Mouse (Mus musculus): Measurements from ENCODE around the gene Itgb3. TPM values are rescaled to one million over a fixed set of nuclear protein-coding genes. Genes with fewer than 3 reads are reported as not detected.
A peak's percentile ranks its signal among the peaks of the same experiment; 100 is the strongest.

Gene Itgb3
- polyA plus RNA-seq, 1 experiment, result 181 TPM

- Histone ChIP-seq H3K9me3 (peaks cover 10% of the 10 kb centered on the region), H3K27me3 (replicated peaks) (peaks cover 33% of the 10 kb centered on the region), H3K36me3 (replicated peaks; ENCODE audit: low read length) (peaks cover 3% of the 10 kb centered on the region), H3K4me3 (replicated peaks) (peak overlapping the region; percentile 38), H3K4me1 (peaks cover 35% of the 10 kb centered on the region)
- TF ChIP-seq FLI1 (IDR thresholded peaks at IDR 0.05; ENCODE audit: low read length) (no peak), GATA1 (IDR thresholded peaks at IDR 0.05; ENCODE audit: borderline replicate concordance, low read length) (no peak)
These were observed 35.7 kb upstream of the Itgb3 start for GRCm38 (mm10) chr11:104572091-104572490.

GRCm38 (mm10) chr11:104572566-104572965 is 35.2 kb upstream of the Itgb3 start:
- peaks cover 33% of the 10 kb centered on the region for H3K27me3 ChIP-seq (replicated peaks)
- no peak for TF ChIP-seq FLI1 (IDR thresholded peaks at IDR 0.05; ENCODE audit: low read length)
- no peak for TF ChIP-seq GATA1 (IDR thresholded peaks at IDR 0.05; ENCODE audit: borderline replicate concordance, low read length)
- peaks cover 40% of the 10 kb centered on the region for H3K4me1 ChIP-seq
- peaks cover 10% of the 10 kb centered on the region for H3K9me3 ChIP-seq
- H3K36me3 ChIP-seq (replicated peaks; ENCODE audit: low read length), result peaks cover 3% of the 10 kb centered on the region
- no peak overlapping the region for H3K4me3 ChIP-seq (replicated peaks)

- H3K27me3 ChIP-seq (replicated peaks), result peaks cover 55% of the 10 kb centered on the region
- H3K9me3 ChIP-seq, result no peaks in the 10 kb centered on the region
- TF ChIP-seq FLI1 (IDR thresholded peaks at IDR 0.05; ENCODE audit: low read length), result no peak
- TF ChIP-seq GATA1 (IDR thresholded peaks at IDR 0.05; ENCODE audit: borderline replicate concordance, low read length), result no peak
- no peak overlapping the region for H3K4me3 ChIP-seq (replicated peaks)
- no peaks in the 10 kb centered on the region for H3K36me3 ChIP-seq (replicated peaks; ENCODE audit: low read length)
- peaks cover 69% of the 10 kb centered on the region for H3K4me1 ChIP-seq
These were observed 30.8 kb upstream of the Itgb3 start for GRCm38 (mm10) chr11:104576772-104577612.

DNA sequence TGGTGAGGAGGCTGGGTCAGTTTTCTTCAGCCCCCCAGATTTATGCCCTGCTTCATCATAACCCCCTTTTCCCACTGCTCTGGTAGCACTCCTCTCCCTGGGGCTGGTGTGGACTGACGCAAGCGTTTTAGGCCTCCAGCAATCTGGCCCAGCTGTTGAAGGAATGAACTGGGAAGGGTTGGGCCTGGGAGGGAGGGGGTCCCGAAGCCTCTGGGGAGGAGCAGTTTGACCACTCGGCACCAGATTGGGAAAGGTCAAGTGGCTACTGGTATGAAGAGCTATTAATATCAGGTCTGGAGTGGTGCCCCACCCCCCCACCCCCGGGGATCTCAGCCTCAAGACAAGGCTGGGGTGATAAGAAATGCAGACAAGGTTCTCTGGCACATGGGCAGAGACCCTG is 29.7 kb upstream of the Itgb3 start:
- peaks cover 69% of the 10 kb centered on the region for H3K4me1 ChIP-seq
- TF ChIP-seq FLI1 (IDR thresholded peaks at IDR 0.05; ENCODE audit: low read length), result no peak
- TF ChIP-seq GATA1 (IDR thresholded peaks at IDR 0.05; ENCODE audit: borderline replicate concordance, low read length), result no peak

GRCm38 (mm10) chr11:104579084-104579483 is 28.7 kb upstream of the Itgb3 start:
- H3K9me3 ChIP-seq, result no peaks in the 10 kb centered on the region
- peaks cover 75% of the 10 kb centered on the region for H3K4me1 ChIP-seq
- H3K27me3 ChIP-seq (replicated peaks), result peaks cover 62% of the 10 kb centered on the region
- H3K4me3 ChIP-seq (replicated peaks), result peak overlapping the region; percentile 24
- H3K36me3 ChIP-seq (replicated peaks; ENCODE audit: low read length), result no peaks in the 10 kb centered on the region
- no peak for TF ChIP-seq FLI1 (IDR thresholded peaks at IDR 0.05; ENCODE audit: low read length)
- TF ChIP-seq GATA1 (IDR thresholded peaks at IDR 0.05; ENCODE audit: borderline replicate concordance, low read length), result no peak

More for the DNA sequence above, 29.7 kb upstream of the Itgb3 start:
- Histone ChIP-seq H3K27me3 (replicated peaks) (peaks cover 55% of the 10 kb centered on the region), H3K4me3 (replicated peaks) (no peak overlapping the region), H3K9me3 (no peaks in the 10 kb centered on the region), H3K36me3 (replicated peaks; ENCODE audit: low read length) (no peaks in the 10 kb centered on the region)

GRCm38 (mm10) chr11:104579575-104579974 is 28.2 kb upstream of the Itgb3 start:
- no peaks in the 10 kb centered on the region for H3K9me3 ChIP-seq
- no peaks in the 10 kb centered on the region for H3K36me3 ChIP-seq (replicated peaks; ENCODE audit: low read length)
- peaks cover 70% of the 10 kb centered on the region for H3K4me1 ChIP-seq
- TF ChIP-seq FLI1 (IDR thresholded peaks at IDR 0.05; ENCODE audit: low read length) (no peak), GATA1 (IDR thresholded peaks at IDR 0.05; ENCODE audit: borderline replicate concordance, low read length) (no peak)
- peaks cover 67% of the 10 kb centered on the region for H3K27me3 ChIP-seq (replicated peaks)
- H3K4me3 ChIP-seq (replicated peaks), result no peak overlapping the region

DNA sequence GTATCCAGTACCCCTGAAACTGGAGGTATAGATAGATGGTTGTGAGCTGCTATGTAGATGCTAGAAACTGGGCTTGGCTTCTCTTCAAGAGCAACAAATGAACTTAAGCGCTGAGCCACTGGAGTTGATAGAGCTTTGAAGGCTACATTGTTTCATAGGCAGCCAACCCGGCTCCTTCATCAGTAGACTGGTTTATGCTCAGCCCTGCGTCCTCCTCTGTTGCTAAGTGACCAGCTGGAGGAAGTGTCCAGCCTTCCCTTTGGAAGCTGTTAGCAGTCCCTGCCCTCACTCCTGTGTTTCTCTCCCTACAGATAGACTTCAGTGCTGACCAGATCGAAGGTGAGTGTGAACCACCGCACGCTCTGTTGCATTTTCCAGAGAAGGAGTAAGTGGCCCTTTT is 27.7 kb upstream of the Itgb3 start:
- H3K27me3 ChIP-seq (replicated peaks), result peaks cover 71% of the 10 kb centered on the region
- TF ChIP-seq GATA1 (IDR thresholded peaks at IDR 0.05; ENCODE audit: borderline replicate concordance, low read length), result no peak
- TF ChIP-seq FLI1 (IDR thresholded peaks at IDR 0.05; ENCODE audit: low read length), result no peak
- peaks cover 70% of the 10 kb centered on the region for H3K4me1 ChIP-seq
- no peaks in the 10 kb centered on the region for H3K9me3 ChIP-seq
- no peak overlapping the region for H3K4me3 ChIP-seq (replicated peaks)
- no peaks in the 10 kb centered on the region for H3K36me3 ChIP-seq (replicated peaks; ENCODE audit: low read length)

DNA sequence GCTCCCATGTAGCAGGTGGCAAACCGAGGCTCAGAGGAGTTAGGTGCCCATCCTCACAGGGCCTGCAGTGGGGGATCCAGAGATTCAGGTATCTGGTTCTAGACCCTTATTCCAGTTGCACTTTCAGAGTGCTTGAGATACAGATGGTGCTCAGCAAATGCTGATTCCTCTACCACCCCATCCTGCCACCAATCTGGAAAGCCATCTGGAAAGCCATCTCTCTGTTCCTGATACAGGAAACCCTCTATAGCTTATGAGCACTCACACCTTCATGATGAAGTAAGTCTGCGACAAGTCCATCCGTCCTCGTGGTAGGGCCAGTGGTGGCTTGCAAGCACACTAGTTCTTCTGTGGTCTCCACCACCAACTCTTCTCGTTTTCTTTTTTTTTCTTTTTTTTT is 27.2 kb upstream of the Itgb3 start:
- TF ChIP-seq FLI1 (IDR thresholded peaks at IDR 0.05; ENCODE audit: low read length), result no peak
- TF ChIP-seq GATA1 (IDR thresholded peaks at IDR 0.05; ENCODE audit: borderline replicate concordance, low read length), result no peak
- Histone ChIP-seq H3K36me3 (replicated peaks; ENCODE audit: low read length) (no peaks in the 10 kb centered on the region), H3K4me3 (replicated peaks) (no peak overlapping the region), H3K27me3 (replicated peaks) (peaks cover 74% of the 10 kb centered on the region), H3K9me3 (peaks cover 4% of the 10 kb centered on the region), H3K4me1 (peaks cover 74% of the 10 kb centered on the region)

DNA sequence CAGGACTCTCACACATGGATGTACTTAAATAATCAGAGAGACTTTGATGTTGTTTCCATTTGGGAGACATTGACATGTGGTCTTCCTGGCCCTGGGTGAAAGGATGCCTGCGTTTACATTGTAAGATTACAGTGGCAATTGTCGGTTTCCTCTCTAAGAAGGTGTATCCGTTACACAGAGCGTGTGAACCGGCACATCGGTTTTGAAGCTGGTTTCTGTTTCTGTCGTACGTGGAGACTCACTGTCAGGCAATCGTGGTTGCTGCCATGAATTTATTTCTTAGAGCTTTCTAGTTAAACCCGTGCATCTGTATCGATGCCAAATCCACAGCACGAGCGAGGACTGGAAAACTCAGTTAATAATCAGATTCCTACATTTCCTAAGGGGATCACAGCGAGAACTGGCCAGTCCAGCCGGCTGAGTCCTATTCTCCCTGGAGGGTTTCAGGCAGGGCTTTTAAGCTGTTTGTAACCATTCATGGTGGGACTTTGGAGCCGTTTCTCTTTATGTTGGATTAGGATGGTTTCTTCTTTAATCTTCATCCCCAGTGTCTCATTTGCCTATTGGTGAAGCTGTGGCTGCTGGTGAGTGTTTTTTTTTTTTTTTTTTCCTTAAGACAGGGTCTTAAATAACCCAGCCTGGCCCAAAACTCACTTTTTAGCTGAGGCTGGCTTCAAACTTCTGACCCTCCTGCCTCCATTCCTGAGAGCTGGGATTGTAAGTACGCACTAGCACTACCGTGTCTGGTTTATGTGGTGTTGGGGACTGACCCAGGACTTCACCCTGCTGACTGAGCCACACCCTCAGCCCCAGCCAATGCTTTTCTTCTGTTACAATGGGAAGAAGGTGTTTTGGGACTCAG is 26.1 kb upstream of the Itgb3 start:
- Histone ChIP-seq H3K27me3 (replicated peaks) (peaks cover 75% of the 10 kb centered on the region), H3K4me3 (replicated peaks) (peak overlapping the region; percentile 89), H3K9me3 (peaks cover 10% of the 10 kb centered on the region), H3K36me3 (replicated peaks; ENCODE audit: low read length) (peaks cover 2% of the 10 kb centered on the region), H3K4me1 (peaks cover 77% of the 10 kb centered on the region)
- TF ChIP-seq GATA1 (IDR thresholded peaks at IDR 0.05; ENCODE audit: borderline replicate concordance, low read length) (no peak; the same call in 2 of the 3 replicates), FLI1 (IDR thresholded peaks at IDR 0.05; ENCODE audit: low read length) (no peak)

DNA sequence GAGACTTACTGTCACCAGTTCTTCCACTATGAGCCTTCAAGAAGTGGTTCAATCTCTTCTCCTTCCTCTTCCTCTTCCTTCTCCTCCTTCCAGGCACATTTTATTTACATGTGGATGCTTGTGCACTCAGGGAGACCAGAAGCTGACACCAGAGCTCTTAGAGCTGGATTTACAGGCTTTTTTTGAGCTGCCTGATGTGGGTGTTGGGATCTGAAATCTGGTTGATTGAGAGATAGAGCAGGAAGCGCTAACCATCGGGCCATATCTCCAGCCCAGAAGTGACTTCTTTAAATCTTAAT is 25.5 kb upstream of the Itgb3 start:
- peaks cover 2% of the 10 kb centered on the region for H3K36me3 ChIP-seq (replicated peaks; ENCODE audit: low read length)
- peaks cover 74% of the 10 kb centered on the region for H3K4me1 ChIP-seq
- peak overlapping the region; percentile 89 for H3K4me3 ChIP-seq (replicated peaks)
- peaks cover 10% of the 10 kb centered on the region for H3K9me3 ChIP-seq
- TF ChIP-seq GATA1 (IDR thresholded peaks at IDR 0.05; ENCODE audit: borderline replicate concordance, low read length) (no peak), FLI1 (IDR thresholded peaks at IDR 0.05; ENCODE audit: low read length) (no peak)
- peaks cover 70% of the 10 kb centered on the region for H3K27me3 ChIP-seq (replicated peaks)

Measured in megakaryocyte, embryonic 14.5 days (primary cell).